Mouse (Mus musculus) G1E-ER4 (cell line): Measurements from ENCODE around the gene Nt5c. TPM values are rescaled to one million over a fixed set of nuclear protein-coding genes. Genes with fewer than 3 reads are reported as not detected.
A peak's percentile ranks its signal among the peaks of the same experiment; 100 is the strongest.

Experiments used
- GATA1 ChIP-seq: IDR thresholded peaks from one replicate; pipeline ENCODE4 v1.8.0; 2012; ENCODE audit warnings: low read length, inconsistent platforms
- polyA plus RNA-seq: library from polyadenylated mRNA; stranded (reverse); fragments of >175 nt; gene quantifications from 2 replicates; pipeline ENCODE4 v1.2.3, GENCODE M21; 2012

Nt5c gene
- polyA plus RNA-seq, 1 experiment = 142 TPM

GRCm38 (mm10) chr11:115513271-115514237 lies 21.9 kb upstream of the Nt5c start:
- no peak for TF ChIP-seq GATA1

- no peak for TF ChIP-seq GATA1
Measured at GRCm38 (mm10) chr11:115512407-115513183, 20.9 kb upstream of the Nt5c start.

GRCm38 (mm10) chr11:115512004-115512403 lies 20.3 kb upstream of the Nt5c start:
- TF ChIP-seq GATA1 = no peak

DNA sequence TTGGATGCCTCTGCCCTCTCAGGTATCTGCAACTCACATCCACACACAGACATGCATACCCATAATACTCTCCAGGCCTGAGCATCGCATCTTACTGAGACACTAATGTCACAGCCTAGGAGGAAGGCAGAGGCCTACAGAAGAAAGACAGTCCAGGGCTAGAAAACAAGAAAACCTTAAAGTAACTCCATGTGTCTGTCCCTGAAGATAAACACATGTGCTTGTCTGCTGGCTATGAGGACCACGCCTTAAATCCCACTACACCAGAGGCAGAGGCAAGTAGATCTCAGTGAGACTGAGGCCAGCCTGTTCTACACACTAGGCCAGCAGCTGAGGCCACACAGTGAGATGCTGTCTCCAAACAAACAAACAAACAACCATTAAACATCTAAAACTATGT lies 19.5 kb upstream of the Nt5c start:
- TF ChIP-seq GATA1 = no peak

DNA sequence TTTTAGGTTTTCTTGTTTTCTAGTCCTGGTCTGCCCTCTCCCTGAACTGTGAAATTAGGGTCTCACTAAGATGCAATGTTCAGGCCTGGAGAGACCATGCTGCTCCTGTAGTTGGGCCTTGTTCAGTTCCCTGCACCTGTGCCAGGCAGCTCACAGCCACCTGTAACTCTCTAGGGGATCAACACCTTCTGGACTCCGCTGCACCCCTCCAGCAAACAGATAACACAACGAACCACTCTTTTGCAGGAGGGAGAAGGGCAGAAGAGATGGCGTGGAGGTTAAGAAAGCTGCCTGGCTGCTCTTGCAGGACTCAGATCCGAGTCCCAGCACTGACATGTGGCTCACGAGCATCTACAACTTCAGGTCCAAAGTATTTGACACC lies 18.8 kb upstream of the Nt5c start:
- TF ChIP-seq GATA1 = no peak

GRCm38 (mm10) chr11:115509773-115510506 lies 18.3 kb upstream of the Nt5c start:
- TF ChIP-seq GATA1 = no peak

DNA sequence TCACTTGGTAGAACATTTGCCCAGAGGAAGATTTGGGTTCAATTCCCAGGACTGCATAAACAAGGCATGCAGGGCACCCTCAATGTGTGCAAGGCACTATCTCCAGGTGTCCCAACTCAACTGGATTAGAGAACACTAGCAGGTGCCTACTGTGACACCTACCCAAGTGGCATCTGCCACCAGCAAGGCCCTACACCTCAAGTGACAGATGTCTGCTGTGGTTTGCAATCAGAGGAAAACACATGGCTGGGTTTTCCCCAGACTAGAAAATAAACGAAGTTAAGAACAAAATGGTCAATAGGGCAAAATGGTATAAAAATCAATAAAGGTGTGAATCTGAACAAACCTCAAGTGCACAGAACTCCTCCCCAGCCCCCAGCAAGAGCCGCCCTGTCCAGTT lies 16.4 kb upstream of the Nt5c start:
- TF ChIP-seq GATA1 = peak; percentile 3

GRCm38 (mm10) chr11:115506586-115506985 lies 14.9 kb upstream of the Nt5c start:
- no peak for TF ChIP-seq GATA1

DNA sequence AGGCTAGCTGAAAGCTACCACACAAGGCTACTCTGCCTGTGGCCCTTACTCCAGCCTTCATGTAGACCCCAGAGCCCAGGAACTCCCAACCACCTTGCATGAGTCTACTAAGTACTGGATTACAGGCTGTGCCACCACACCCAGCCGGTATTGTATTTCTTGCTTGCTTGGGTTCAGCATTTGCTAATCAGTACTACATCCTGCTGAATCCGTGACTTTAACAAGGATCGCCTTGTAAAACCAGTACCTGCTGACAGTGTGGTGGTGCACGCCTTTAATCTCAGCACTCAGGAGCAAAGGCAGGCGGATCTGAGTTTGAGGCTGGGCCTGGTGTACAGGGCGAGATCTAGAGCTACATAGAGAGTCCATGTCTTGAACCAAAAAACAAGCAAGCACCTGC lies 11.0 kb upstream of the Nt5c start:
- no peak for TF ChIP-seq GATA1

DNA sequence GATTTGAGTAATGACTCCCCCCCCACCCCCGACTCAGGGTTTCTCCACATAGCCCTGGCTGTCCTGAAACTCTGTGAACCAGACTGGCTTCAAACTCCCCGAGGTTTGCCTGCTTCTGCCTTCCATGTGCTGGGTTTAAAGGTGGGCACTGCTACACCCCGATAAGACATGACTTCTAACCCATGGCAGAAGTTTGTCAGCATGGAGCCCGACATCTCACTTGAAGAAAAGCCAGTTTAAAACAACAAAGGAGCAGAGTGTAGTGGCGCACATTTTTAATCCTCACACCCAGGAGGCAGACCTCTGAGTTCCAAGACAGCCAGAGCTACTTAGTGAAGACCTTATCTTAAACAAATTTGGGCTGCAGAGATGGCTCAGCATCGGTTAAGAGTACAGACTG lies 725 bp upstream of the Nt5c start:
- TF ChIP-seq GATA1 = no peak

DNA sequence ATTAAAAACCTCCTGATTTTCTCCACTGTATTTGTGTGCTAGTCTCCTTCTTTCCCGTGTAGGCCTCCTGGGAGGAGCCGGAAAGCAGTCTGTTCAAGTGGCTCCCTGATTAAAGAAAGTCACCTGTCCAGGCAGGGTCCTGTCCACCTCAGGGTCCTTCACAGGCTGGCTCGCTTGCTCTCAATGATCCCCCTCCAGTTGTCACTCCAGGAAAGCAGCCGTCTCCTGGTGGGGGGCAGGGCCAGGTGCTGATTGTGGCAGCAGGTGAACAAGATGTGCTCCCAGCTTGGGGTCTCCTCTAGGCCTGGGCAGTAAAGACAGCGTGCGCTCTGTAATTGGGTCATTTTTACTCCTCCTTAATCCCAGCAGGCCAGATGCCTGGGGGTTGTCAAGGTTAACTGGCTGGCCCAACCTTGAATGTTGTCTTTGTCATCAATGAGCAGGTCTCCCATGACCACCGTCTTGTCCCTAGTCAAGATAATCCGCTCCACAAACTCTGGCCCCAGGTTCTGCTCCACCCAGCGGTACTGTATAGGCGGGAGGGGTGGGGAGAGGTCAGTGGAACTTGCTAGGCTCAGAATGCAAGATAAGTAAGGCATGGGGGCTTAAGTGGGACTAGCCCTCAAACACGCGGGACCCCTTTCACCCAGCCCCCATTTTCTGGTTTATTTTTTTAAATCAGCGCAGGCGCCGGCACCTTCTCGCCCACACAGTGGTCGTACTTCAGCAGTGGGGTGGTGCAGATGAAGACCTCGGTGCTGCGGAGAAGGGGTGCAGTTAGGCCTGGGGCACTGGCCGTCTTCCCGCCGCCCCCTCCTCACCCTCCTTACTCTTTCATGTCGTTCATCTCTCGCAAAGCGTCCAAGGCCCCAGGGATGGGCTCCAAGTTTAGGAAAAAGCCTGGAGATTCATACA lies 964 bp downstream of the Nt5c start:
- no peak for TF ChIP-seq GATA1

DNA sequence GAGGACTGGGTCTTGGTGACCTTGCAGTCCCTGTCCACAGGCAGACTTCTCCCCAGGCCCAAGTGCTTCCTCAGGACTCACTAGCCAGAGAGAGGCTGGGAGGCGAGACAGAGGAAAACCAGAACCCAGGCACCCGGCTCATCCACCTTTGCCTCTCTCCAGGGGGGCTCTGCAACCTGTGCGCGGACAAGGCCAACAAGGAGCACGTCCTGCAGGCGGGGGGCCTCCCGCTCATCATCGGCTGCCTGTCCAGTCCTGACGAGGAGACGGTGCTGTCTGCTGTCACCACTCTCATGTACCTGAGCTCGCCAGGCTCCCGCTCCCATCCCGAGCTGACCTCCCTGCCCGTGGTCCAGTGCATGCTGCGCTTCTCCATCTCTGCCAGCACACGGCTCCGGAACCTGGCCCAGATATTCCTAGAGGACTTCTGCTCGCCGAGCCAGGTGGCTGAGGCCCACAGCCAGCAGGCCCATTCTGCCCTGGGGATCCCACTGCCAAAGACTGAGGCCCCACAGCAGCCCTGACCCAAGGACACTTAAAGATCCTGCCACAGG lies 3.0 kb downstream of the Nt5c start:
- TF ChIP-seq GATA1 = no peak

DNA sequence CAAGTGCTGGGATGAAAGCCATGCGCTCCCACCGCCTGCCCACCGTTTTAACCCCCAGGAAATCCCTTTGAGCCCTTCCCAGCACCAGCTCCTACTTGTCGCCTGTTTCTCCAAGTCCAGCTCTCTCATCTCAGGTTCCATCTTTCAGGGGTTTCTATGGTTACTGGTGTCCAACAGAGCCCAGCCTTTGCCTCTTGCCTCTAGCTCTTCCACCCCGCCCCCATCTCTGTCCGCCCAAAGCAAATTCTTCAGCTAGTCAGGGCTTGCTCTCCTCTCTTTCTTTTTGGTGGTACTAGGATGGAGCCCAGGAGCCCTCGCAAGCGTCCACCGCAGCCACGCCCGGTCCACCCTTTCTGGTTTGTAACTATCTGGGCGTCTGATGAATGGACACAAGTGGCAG lies 6.5 kb downstream of the Nt5c start:
- TF ChIP-seq GATA1 = no peak

GRCm38 (mm10) chr11:115483726-115484125 lies 7.9 kb downstream of the Nt5c start:
- TF ChIP-seq GATA1 = no peak
